Comparison of ENCODE assay signal across 14 mouse cellular contexts in the genomic region with DNA sequence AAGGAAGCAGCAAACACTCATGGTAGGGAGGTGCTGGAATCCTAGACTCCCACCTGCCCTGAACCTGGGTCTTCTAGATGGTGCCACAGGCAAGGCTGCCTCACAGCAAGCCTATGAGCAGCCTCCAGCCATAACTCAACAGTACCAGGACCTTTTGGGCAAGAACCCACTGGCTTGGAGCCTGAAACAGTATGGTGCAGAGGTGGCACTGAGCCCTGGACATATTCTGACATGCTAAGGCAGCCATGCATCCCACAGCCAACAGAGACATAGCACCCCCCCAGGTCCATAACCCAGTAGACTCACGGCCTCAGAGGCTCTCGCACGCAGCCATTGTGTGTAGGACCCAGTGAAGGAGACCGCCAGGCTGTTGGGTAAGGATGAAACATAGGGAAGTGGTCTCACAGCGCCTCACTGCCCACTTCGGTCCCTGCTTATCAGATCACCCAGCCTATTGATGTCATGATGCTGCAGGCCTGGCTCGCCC. TPM values are rescaled to one million over a fixed set of nuclear protein-coding genes. Genes with fewer than 3 reads are reported as not detected.
DNase-seq lines count a peak whose midpoint lies in the region; ATAC-seq and TF ChIP-seq lines count a peak whose summit lies in the region.
"Had no signal": no experiment of that assay in that cellular context is flagged by ENCODE, and none has a peak within 500 bp of the region (broad histone marks: within the 10 kb centered on the region; RNA-seq: fewer than 3 reads in every experiment).

No protein-coding gene starts in this region.

- no peak for DNase-seq in gastrocnemius, adult 2 months
- DNase-seq in gastrocnemius, postnatal 14 days = no peak
- DNase-seq in kidney, adult 8-10 months = no peak
- DNase-seq in embryonic facial prominence, embryonic 14.5 days (ENCODE audit: low spot score) = no peak
- no peak for DNase-seq in right cerebral cortex, postnatal 36 days (ENCODE audit: low spot score in 2 of 2)
- DNase-seq in adrenal gland, postnatal 4 days (ENCODE audit: low spot score in 2 of 2) = no peak
- DNase-seq: gastrocnemius, postnatal 10 days; kidney, adult 18-20 months; right cerebral cortex, postnatal 4 days had no signal

- no peak for ATAC-seq in kidney, embryonic 15.5 days (replicated peaks; ENCODE audit: low FRiP score)
- ATAC-seq in embryonic facial prominence, embryonic 14.5 days (ENCODE audit: low read depth) = no peak
- ATAC-seq in megakaryocyte, adult 5-6 weeks (ENCODE audit: poor library complexity, severe bottlenecking) = peak; percentile 32; the same call in 1 of the 2 replicates

- no peaks in the 10 kb centered on the region for H3K36me3 ChIP-seq in kidney, embryonic 15.5 days
- H3K36me3 ChIP-seq in embryonic facial prominence, embryonic 14.5 days (ENCODE audit: control insufficient read depth, insufficient read depth, low read length) = no peaks in the 10 kb centered on the region
- H3K36me3 ChIP-seq: G1E; midbrain, embryonic 12.5 days had no signal

- intact Hi-C loops in gastrocnemius, adult 2 months (cut with DNase I) = no loop called here
- intact Hi-C loops in gastrocnemius, postnatal 14 days (cut with DNase I; ENCODE audit: low total_unique reads) = loop anchor here (5.0 kb wide), 1 partner anchor 37 kb away; no protein-coding TSS in a partner anchor

- H3K4me2 ChIP-seq in kidney, embryonic 15.5 days = no peak overlapping the region
- H3K4me2 ChIP-seq in embryonic facial prominence, embryonic 14.5 days (ENCODE audit: low read depth, low read length) = no peak overlapping the region
- H3K4me2 ChIP-seq: midbrain, embryonic 12.5 days had no signal

- no peak for TF ChIP-seq CTCF in gastrocnemius, adult 2 months (IDR thresholded peaks at IDR 0.05)

- H3K27ac ChIP-seq in gastrocnemius, adult 2 months = peak overlapping the region; percentile 71
- peak overlapping the region; percentile 72 for H3K27ac ChIP-seq in kidney, embryonic 15.5 days
- H3K27ac ChIP-seq in embryonic facial prominence, embryonic 14.5 days (replicated peaks; ENCODE audit: low read depth, low read length) = peak overlapping the region; percentile 81
- H3K27ac ChIP-seq: liver, embryonic 14.5 days; midbrain, embryonic 12.5 days had no signal

- no peaks in the 10 kb centered on the region for H3K27me3 ChIP-seq in kidney, embryonic 15.5 days
- H3K27me3 ChIP-seq in embryonic facial prominence, embryonic 14.5 days (replicated peaks; ENCODE audit: control insufficient read depth, insufficient read depth, low read length) = no peaks in the 10 kb centered on the region
- H3K27me3 ChIP-seq: midbrain, embryonic 12.5 days had no signal

- no peak overlapping the region for H3K4me3 ChIP-seq in gastrocnemius, adult 2 months
- H3K4me3 ChIP-seq in kidney, embryonic 15.5 days (replicated peaks) = no peak overlapping the region
- H3K4me3 ChIP-seq in embryonic facial prominence, embryonic 14.5 days (ENCODE audit: low read depth, low read length) = no peak overlapping the region
- H3K4me3 ChIP-seq: midbrain, embryonic 12.5 days had no signal

- H3K9me3 ChIP-seq in kidney, embryonic 15.5 days (replicated peaks) = no peaks in the 10 kb centered on the region
- H3K9me3 ChIP-seq in embryonic facial prominence, embryonic 14.5 days (ENCODE audit: control insufficient read depth, low read length) = no peaks in the 10 kb centered on the region
- H3K9me3 ChIP-seq: G1E; midbrain, embryonic 12.5 days had no signal

- 84% methylated on average over 7 of the region's 7 CpGs for WGBS in kidney, embryonic 15.5 days
- 85% methylated on average over 7 of the region's 7 CpGs for WGBS in embryonic facial prominence, embryonic 14.5 days

- no peak overlapping the region for H3K9ac ChIP-seq in kidney, embryonic 15.5 days
- no peak overlapping the region for H3K9ac ChIP-seq in embryonic facial prominence, embryonic 14.5 days (ENCODE audit: low read depth, low read length)
- H3K9ac ChIP-seq: liver, embryonic 14.5 days; midbrain, embryonic 12.5 days had no signal

- peaks cover 49% of the 10 kb centered on the region for H3K4me1 ChIP-seq in kidney, embryonic 15.5 days
- peaks cover 41% of the 10 kb centered on the region for H3K4me1 ChIP-seq in embryonic facial prominence, embryonic 14.5 days (ENCODE audit: control insufficient read depth, insufficient read depth, low read length)

RNA-seq across cellular contexts. Expression of a gene that starts 48.4 kb away (rescaled TPM):
- total RNA-seq in gastrocnemius, adult 2 months (2021) = 1 to 10 TPM; 1.3 TPM
- 1 to 10 TPM; 2.3 to 2.9 TPM for total RNA-seq in gastrocnemius, postnatal 14 days (2021)
- polyA plus RNA-seq in kidney, embryonic 15.5 days (2015; fragmentation: Nextera tagmentation; extraction: Ambion mirVana) = 5.1 and 5.3 TPM in 2 replicates
- polyA plus RNA-seq in embryonic facial prominence, embryonic 14.5 days (2014; fragmentation: Nextera tagmentation; extraction: Ambion mirVana) = 3.9 and 4.7 TPM in 2 replicates
- total RNA-seq in megakaryocyte, adult 5-6 weeks (2015) = 0.71 TPM in 1 of 2 replicates, not detected in the other
- 0.95 and 1.1 TPM in 2 replicates for total RNA-seq in megakaryocyte, adult 5-6 weeks (2017)
- 10 to 100 TPM; 12.1 to 14.9 TPM for total RNA-seq in adrenal gland, postnatal 4 days (2021)

RNA-seq across cellular contexts. Expression of a gene that starts 48.5 kb away (rescaled TPM):
- 10 to 100 TPM; 54.8 to 59.3 TPM for total RNA-seq in gastrocnemius, adult 2 months (2021)
- total RNA-seq in gastrocnemius, postnatal 14 days (2021) = 10 to 100 TPM; 48.1 to 48.8 TPM
- 152 and 165 TPM in 2 replicates for polyA plus RNA-seq in kidney, embryonic 15.5 days (2015; fragmentation: Nextera tagmentation; extraction: Ambion mirVana)
- polyA plus RNA-seq in embryonic facial prominence, embryonic 14.5 days (2014; fragmentation: Nextera tagmentation; extraction: Ambion mirVana) = 180 and 187 TPM in 2 replicates
- total RNA-seq in megakaryocyte, adult 5-6 weeks (2015) = 133 and 141 TPM in 2 replicates
- total RNA-seq in megakaryocyte, adult 5-6 weeks (2017) = 116 and 130 TPM in 2 replicates
- 10 to 100 TPM; 90.8 to 96.1 TPM for total RNA-seq in adrenal gland, postnatal 4 days (2021)
